Mouse (Mus musculus) spleen, adult 2 months (tissue): Measurements from ENCODE around the gene Ear2. TPM values are rescaled to one million over a fixed set of nuclear protein-coding genes. Genes with fewer than 3 reads are reported as not detected.
"Not testable (repeated sequence)": the region's sequence is repeated elsewhere in the genome, so short reads cannot be mapped to it uniquely, and the experiment has no call there.

ENCODE experiments used
- DNase-seq, 2 experiments: peaks; one replicate each; pipeline versions ENCODE4 v3.0.0 to v3.0.0-alpha.2; 2012 to 2021; ENCODE audit warnings: low spot score in 2 of 2, low read depth in 1 of 2
- H3K27ac ChIP-seq: fragments of 200-500 bp; 2 replicates; pipeline ENCODE4 v1.5.1; 2012; ENCODE audit warnings: low read length, inconsistent platforms; ENCODE audit not compliant: insufficient read depth
- H3K27me3 ChIP-seq: fragments of 200-500 bp; 2 replicates; pipeline ENCODE4 v1.6.1; 2012; ENCODE audit warnings: mild to moderate bottlenecking, moderate library complexity, low read length, inconsistent platforms; ENCODE audit not compliant: control insufficient read depth, insufficient read depth
- H3K36me3 ChIP-seq: fragments of 200-500 bp; 2 replicates; pipeline ENCODE4 v1.6.1; 2012; ENCODE audit warnings: mild to moderate bottlenecking, low read length, inconsistent platforms; ENCODE audit not compliant: control insufficient read depth, insufficient read depth
- H3K4me1 ChIP-seq: fragments of 200-500 bp; 2 replicates; pipeline ENCODE4 v1.6.1; 2011; ENCODE audit warnings: inconsistent platforms; ENCODE audit not compliant: control insufficient read depth, insufficient read depth, insufficient read length
- H3K4me3 ChIP-seq: fragments of 200-500 bp; 2 replicates; pipeline ENCODE4 v1.5.1; 2011; ENCODE audit warnings: mild to moderate bottlenecking, inconsistent platforms; ENCODE audit not compliant: insufficient read depth, insufficient read length; ENCODE audit errors: extremely low read depth
- CTCF ChIP-seq: fragments of 200-500 bp; IDR thresholded peaks from 2 replicates; pipeline ENCODE4 v1.5.1; 2011; ENCODE audit warnings: mild to moderate bottlenecking, inconsistent platforms; ENCODE audit not compliant: insufficient read depth, insufficient read length, insufficient replicate concordance; ENCODE audit errors: extremely low read depth
- POLR2A ChIP-seq: fragments of 200-500 bp; IDR thresholded peaks from 2 replicates; pipeline ENCODE4 v1.6.1; 2011; ENCODE audit warnings: low read depth, low read length, inconsistent platforms
- WGBS: fragments of 180-500 bp; shearing (Covaris S2); methylation state at CpG from one replicate; pipeline ENCODE4 v1.1.7; 2018; 5-methylcytosine and 5-hydroxymethylcytosine counted together
- polyA plus RNA-seq: library from polyadenylated mRNA; depleted of rRNA; stranded (reverse); fragments of >200 nt; gene quantifications from 2 replicates; pipeline ENCODE4 v1.2.3, GENCODE M21; 2012; rRNA removed

The Ear2 gene
- polyA plus RNA-seq, 1 experiment = 65.0 TPM

GRCm38 (mm10) chr14:44110981-44111380 is 8.5 kb downstream of the Ear2 start:
- DNase-seq = no peak
- no peaks in the 10 kb centered on the region for H3K4me1 ChIP-seq
- H3K4me3 ChIP-seq = no peak overlapping the region
- H3K27ac ChIP-seq = no peak overlapping the region
- no peaks in the 10 kb centered on the region for H3K36me3 ChIP-seq
- no peaks in the 10 kb centered on the region for H3K27me3 ChIP-seq
- TF ChIP-seq CTCF = no peak
- no peak for TF ChIP-seq POLR2A

GRCm38 (mm10) chr14:44123551-44123950 is 21.1 kb downstream of the Ear2 start, which contains the start of gene Gm3327:
Gene Gm3327, plus strand, starts transcription at chr14:44123851.
- not testable (repeated sequence) for H3K4me3 ChIP-seq, H3K4me1 ChIP-seq, H3K27me3 ChIP-seq, H3K27ac ChIP-seq, DNase-seq, H3K36me3 ChIP-seq
- 90% methylated on average over 4 of the region's 4 CpGs for WGBS

Other genes starting within 250 kb of the Ear2 start
- gene Ear1, start 227.1 kb upstream of the Ear2 start, polyA plus RNA-seq = 7.8 and 21.6 TPM in 2 replicates
- gene Ear10, start 179.1 kb upstream of the Ear2 start, polyA plus RNA-seq = not detected in 2 replicates
- 1.3 and 1.5 TPM in 2 replicates for gene Gm8113, start 177.3 kb upstream of the Ear2 start, polyA plus RNA-seq
- gene Ang5, start 145.6 kb upstream of the Ear2 start, polyA plus RNA-seq = not detected in 2 replicates
- not detected in 2 replicates for gene Ang6, start 100.4 kb upstream of the Ear2 start, polyA plus RNA-seq
- gene Gm3327, start 21.2 kb downstream of the Ear2 start, polyA plus RNA-seq = not detected in 2 replicates
- not detected in 2 replicates for gene Gm8212, start 95.0 kb downstream of the Ear2 start, polyA plus RNA-seq
- not detected in 2 replicates for gene 4930503E14Rik, start 110.6 kb downstream of the Ear2 start, polyA plus RNA-seq
- gene Gm8220, start 182.9 kb downstream of the Ear2 start, polyA plus RNA-seq = not detected in 2 replicates
- not detected in 2 replicates for gene Gm5930, start 235.9 kb downstream of the Ear2 start, polyA plus RNA-seq